Mouse (Mus musculus) CH12.LX (cell line): ENCODE results near the gene Hprt. TPM values are rescaled to one million over a fixed set of nuclear protein-coding genes. Genes with fewer than 3 reads are reported as not detected.
A peak's percentile ranks its signal among the peaks of the same experiment; 100 is the strongest.

Source experiments
- DNase-seq: peaks from one replicate; pipeline ENCODE4 v3.0.0-alpha.2; 2013; ENCODE audit errors: extremely low read depth
- H3K27ac ChIP-seq: 2 replicates; pipeline ENCODE4 v1.5.1; 2012; ENCODE audit warnings: low read depth, mild to moderate bottlenecking, control low read depth, moderate library complexity; ENCODE audit not compliant: insufficient read depth
- H3K27me3 ChIP-seq: replicated peaks from 2 replicates; pipeline ENCODE3; 2012; ENCODE audit warnings: inconsistent platforms
- H3K36me3 ChIP-seq, 2 experiments: replicated peaks in 1 of 2; 2 replicates each; pipeline versions ENCODE3 to v1.6.1; 2012; ENCODE audit warnings: inconsistent platforms in 1 of 2, low read length in 1 of 2, mild to moderate bottlenecking in 1 of 2, mixed read lengths in 1 of 2, moderate library complexity in 1 of 2; ENCODE audit not compliant: control insufficient read depth in 1 of 2, insufficient read depth in 1 of 2
- H3K4me1 ChIP-seq, 2 experiments: 2 replicates each; pipeline ENCODE4 v1.6.1; 2012; ENCODE audit warnings: inconsistent platforms in 1 of 2, moderate library complexity in 1 of 2; ENCODE audit not compliant: insufficient read depth in 2 of 2, control insufficient read depth in 1 of 2
- H3K4me2 ChIP-seq: 2 replicates; pipeline ENCODE4 v1.6.1; 2012; ENCODE audit warnings: low read depth, mild to moderate bottlenecking, control low read depth; ENCODE audit not compliant: poor library complexity, insufficient read depth, severe bottlenecking
- H3K4me3 ChIP-seq, 3 experiments: fragments of 150-350 bp in 1 of 3; sonication (generic) in 1 of 3; replicated peaks in 1 of 3; 2 replicates each; pipeline versions ENCODE3 to v1.5.1; 2011 to 2012; ENCODE audit warnings: low read depth in 2 of 3, low read length in 2 of 3, mild to moderate bottlenecking in 2 of 3, moderate library complexity in 2 of 3, control low read depth in 1 of 3, improper control_type of control experiment in 1 of 3, inconsistent platforms in 1 of 3, mixed read lengths in 1 of 3; ENCODE audit not compliant: poor library complexity in 1 of 3
- H3K79me2 ChIP-seq: replicated peaks from 2 replicates; pipeline ENCODE4 v1.6.1; 2012; ENCODE audit warnings: mild to moderate bottlenecking, moderate library complexity; ENCODE audit not compliant: control insufficient read depth, poor library complexity, insufficient read depth, severe bottlenecking; ENCODE audit errors: extremely low read depth
- H3K9ac ChIP-seq: 2 replicates; pipeline ENCODE4 v1.6.1; 2012; ENCODE audit warnings: low read depth, mild to moderate bottlenecking, control low read depth, moderate library complexity; ENCODE audit not compliant: insufficient read depth
- H3K9me3 ChIP-seq: replicated peaks from 2 replicates; pipeline ENCODE3; 2012; ENCODE audit warnings: low read length, inconsistent platforms, mixed read lengths
- BHLHE40 ChIP-seq: IDR thresholded peaks from 2 replicates; pipeline ENCODE4 v1.6.1; 2011; ENCODE audit warnings: mild to moderate bottlenecking, low read depth, low read length, improper control_type of control experiment
- CHD2 ChIP-seq: IDR thresholded peaks from 2 replicates; pipeline ENCODE4 v1.6.1; 2011; ENCODE audit warnings: low read length, improper control_type of control experiment
- ELF1 ChIP-seq: IDR thresholded peaks from 2 replicates; pipeline ENCODE4 v1.6.1; 2014; ENCODE audit warnings: low read depth, mild to moderate bottlenecking, inconsistent platforms, low read length, improper control_type of control experiment
- ETS1 ChIP-seq: conservative IDR thresholded peaks from 2 replicates; pipeline ENCODE4 v1.6.1; 2012; ENCODE audit warnings: low read depth, mild to moderate bottlenecking, inconsistent platforms, low read length, improper control_type of control experiment, moderate library complexity
- GABPA ChIP-seq: IDR thresholded peaks from 2 replicates; pipeline ENCODE4 v1.6.1; 2012; ENCODE audit warnings: low read depth, low read length, improper control_type of control experiment, inconsistent platforms; ENCODE audit not compliant: insufficient replicate concordance
- JUN ChIP-seq: IDR thresholded peaks from 2 replicates; pipeline ENCODE4 v1.6.1; 2011; ENCODE audit warnings: low read depth, mild to moderate bottlenecking, low read length, improper control_type of control experiment, moderate library complexity; ENCODE audit not compliant: insufficient read depth
- MAFK ChIP-seq: IDR thresholded peaks from 2 replicates; pipeline ENCODE4 v1.6.1; 2011; ENCODE audit warnings: low read length, improper control_type of control experiment; ENCODE audit not compliant: insufficient replicate concordance
- MXI1 ChIP-seq: IDR thresholded peaks from 2 replicates; pipeline ENCODE4 v1.6.1; 2011; ENCODE audit warnings: mild to moderate bottlenecking, low read depth, low read length, improper control_type of control experiment
- NELFE ChIP-seq: IDR thresholded peaks from 2 replicates; pipeline ENCODE4 v1.6.1; 2011; ENCODE audit warnings: low read depth, low read length, improper control_type of control experiment
- NRF1 ChIP-seq: IDR thresholded peaks from 2 replicates; pipeline ENCODE4 v1.6.1; 2014; ENCODE audit warnings: low read depth, mild to moderate bottlenecking, inconsistent platforms, low read length, improper control_type of control experiment, moderate library complexity
- POLR2AphosphoS2 ChIP-seq: IDR thresholded peaks from 2 replicates; pipeline ENCODE4 v1.6.1; 2011; ENCODE audit warnings: low read depth, low read length, improper control_type of control experiment
- RAD21 ChIP-seq: IDR thresholded peaks from 2 replicates; pipeline ENCODE4 v1.6.1; 2011; ENCODE audit warnings: low read depth, mild to moderate bottlenecking, low read length, improper control_type of control experiment, moderate library complexity
- RCOR1 ChIP-seq: conservative IDR thresholded peaks from 2 replicates; pipeline ENCODE4 v1.6.1; 2012; ENCODE audit warnings: low read depth, mild to moderate bottlenecking, inconsistent platforms, low read length, improper control_type of control experiment
- SIN3A ChIP-seq: IDR thresholded peaks from 2 replicates; pipeline ENCODE4 v1.6.1; 2012; ENCODE audit warnings: low read length, improper control_type of control experiment, inconsistent platforms
- USF1 ChIP-seq: IDR thresholded peaks from 2 replicates; pipeline ENCODE4 v1.6.1; 2014; ENCODE audit warnings: low read depth, mild to moderate bottlenecking, inconsistent platforms, low read length, improper control_type of control experiment
- ZNF384 ChIP-seq: IDR thresholded peaks from 2 replicates; pipeline ENCODE4 v1.6.1; 2012; ENCODE audit warnings: low read depth, low read length, improper control_type of control experiment, inconsistent platforms
- dilution Hi-C: fragments of 300-500 bp; cut with MboI; formaldehyde crosslinking; loops from 2 replicates; pipeline ENCODE4 v1.14.3; 2020; ENCODE audit warnings: low sequenced_read_pairs; ENCODE audit not compliant: extremely low pct_unique_long_range_greater_than_20kb, extremely low pct_ligation_motif_present
- in situ Hi-C: fragments of 300-500 bp; cut with MboI; formaldehyde crosslinking; loops from 3 replicates; pipeline ENCODE4 v1.14.3; 2019; ENCODE audit warnings: low sequenced_read_pairs, low pct_ligation_motif_present, low pct_unique_long_range_greater_than_20kb, mixed read lengths
- polyA plus RNA-seq: library from polyadenylated mRNA; unstranded; fragments of >175 nt; gene quantifications from 2 replicates; pipeline ENCODE4 v1.2.1, GENCODE M21; 2012; ENCODE audit warnings: low read depth; ENCODE audit not compliant: insufficient read length
- total RNA-seq, 2 experiments: library from RNA; depleted of rRNA; stranded (reverse); fragments of 300-350 nt in 1 of 2; fragments of >200 nt in 1 of 2; gene quantifications; 2 replicates each; pipeline ENCODE4 v1.2.3; 2012 to 2014

The Hprt gene
- total and polyA plus RNA-seq, 3 experiments = 200 to 525 (median 355) TPM

GRCm38 (mm10) chrX:53055771-53056170 is 67.8 kb downstream of the Hprt start:
- dilution Hi-C loops = no loop called here
- in situ Hi-C loops = no loop called here
- Histone ChIP-seq H3K4me2 (peak overlapping the region; percentile 30), H3K4me1 (0 out of 4 replicates have a peak, but pooled peaks cover 0 to 4% of the 10 kb centered on the region in 2 experiments), H3K27ac (no peak overlapping the region), H3K4me3 (peak overlapping the region in 2 of 3 experiments; percentile 41 to 63), H3K36me3 (peaks cover 0 to 4% of the 10 kb centered on the region in 2 experiments), H3K9me3 (no peaks in the 10 kb centered on the region), H3K79me2 (no peaks in the 10 kb centered on the region), H3K9ac (no peak overlapping the region), H3K27me3 (no peaks in the 10 kb centered on the region)
- TF ChIP-seq RCOR1 (no peak), BHLHE40 (no peak), CHD2 (no peak), MXI1 (no peak), ETS1 (no peak), ELF1 (no peak), POLR2AphosphoS2 (no peak), SIN3A (no peak), JUN (no peak), RAD21 (no peak), MAFK (no peak), GABPA (no peak), USF1 (no peak), NRF1 (no peak), NELFE (no peak)
- DNase-seq = peak; percentile 28

GRCm38 (mm10) chrX:53056627-53057026 is 68.7 kb downstream of the Hprt start:
- in situ Hi-C loops (no loop called here), dilution Hi-C loops (no loop called here)
- H3K4me3 ChIP-seq = peak overlapping the region; percentile 41 to 87 (median 63)
- peak; percentile 33 for DNase-seq
- H3K4me1 ChIP-seq = 0 out of 4 replicates have a peak, but pooled peaks cover 0 to 4% of the 10 kb centered on the region in 2 experiments
- H3K36me3 ChIP-seq = peaks cover 0 to 4% of the 10 kb centered on the region in 2 experiments
- H3K9me3 ChIP-seq = no peaks in the 10 kb centered on the region
- H3K79me2 ChIP-seq = no peaks in the 10 kb centered on the region
- peak overlapping the region; percentile 24; the same call in 1 of the 2 replicates for H3K27ac ChIP-seq
- peak overlapping the region; percentile 53 for H3K9ac ChIP-seq
- H3K4me2 ChIP-seq = peak overlapping the region; percentile 30
- no peak for TF ChIP-seq BHLHE40
- no peak for TF ChIP-seq POLR2AphosphoS2
- TF ChIP-seq ZNF384 = peak; percentile 42; the same call in 1 of the 2 replicates
- H3K27me3 ChIP-seq = no peaks in the 10 kb centered on the region
